Mouse (Mus musculus) brain, embryonic 14.5 days (tissue): ENCODE data around the gene Gtpbp2. TPM values are rescaled to one million over a fixed set of nuclear protein-coding genes. Genes with fewer than 3 reads are reported as not detected.

Experiments
- DNase-seq: peaks from one replicate; pipeline ENCODE4 v3.0.0-alpha.2; 2011; ENCODE audit warnings: low read depth
- CTCF ChIP-seq: fragments of 200-500 bp; IDR thresholded peaks from 2 replicates; pipeline ENCODE4 v1.5.1; 2012; ENCODE audit warnings: inconsistent platforms, mild to moderate bottlenecking, moderate library complexity, borderline replicate concordance; ENCODE audit not compliant: insufficient read depth, insufficient read length; ENCODE audit errors: extremely low read depth
- POLR2A ChIP-seq: fragments of 200-500 bp; IDR thresholded peaks from 2 replicates; pipeline ENCODE4 v1.6.1; 2012; ENCODE audit warnings: mild to moderate bottlenecking, inconsistent platforms, borderline replicate concordance; ENCODE audit not compliant: poor library complexity, insufficient read depth, insufficient read length, severe bottlenecking; ENCODE audit errors: extremely low read depth
- polyA plus RNA-seq: library from polyadenylated mRNA; depleted of rRNA; stranded (reverse); fragments of >200 nt; gene quantifications from 2 replicates; pipeline ENCODE4 v1.2.3, GENCODE M21; 2012; rRNA removed

The Gtpbp2 gene
- polyA plus RNA-seq, 1 experiment: 169 TPM

- peak; percentile 29 for DNase-seq
- no peak for TF ChIP-seq POLR2A
- TF ChIP-seq CTCF: peak; percentile 19; the same call in 1 of the 2 replicates
These were observed 6.2 kb downstream of the Gtpbp2 start for GRCm38 (mm10) chr17:46167014-46167413.

- no peak for TF ChIP-seq POLR2A
- TF ChIP-seq CTCF: no peak
- DNase-seq: no peak
These were observed 7.5 kb downstream of the Gtpbp2 start for GRCm38 (mm10) chr17:46168318-46168717.

GRCm38 (mm10) chr17:46168768-46169167 is 7.9 kb downstream of the Gtpbp2 start:
- TF ChIP-seq CTCF: no peak
- TF ChIP-seq POLR2A: no peak

GRCm38 (mm10) chr17:46170538-46170937 is 9.7 kb downstream of the Gtpbp2 start:
- peak; percentile 64 for DNase-seq
- TF ChIP-seq POLR2A (no peak), CTCF (peak; percentile 63; the same call in 1 of the 2 replicates)

More at GRCm38 (mm10) chr17:46168768-46169167, 7.9 kb downstream of the Gtpbp2 start:
- no peak for DNase-seq

GRCm38 (mm10) chr17:46182273-46182672 is 21.4 kb downstream of the Gtpbp2 start:
- TF ChIP-seq CTCF (peak; percentile 22; the same call in 1 of the 2 replicates), POLR2A (no peak)
- no peak for DNase-seq

GRCm38 (mm10) chr17:46188829-46189228 is 28.0 kb downstream of the Gtpbp2 start:
- DNase-seq: no peak
- TF ChIP-seq POLR2A (no peak), CTCF (no peak)

- TF ChIP-seq CTCF: no peak
- no peak for TF ChIP-seq POLR2A
- no peak for DNase-seq
These were observed 40.3 kb downstream of the Gtpbp2 start for GRCm38 (mm10) chr17:46201151-46201550.

- no peak for TF ChIP-seq CTCF
- peak; percentile 57 for TF ChIP-seq POLR2A
- peak; percentile 98 for DNase-seq
These were observed 41.7 kb downstream of the Gtpbp2 start, which contains the start of the genes Polh and Xpo5 for GRCm38 (mm10) chr17:46202421-46203071. TSS of gene Polh (minus strand) at chr17:46202645. TSS of gene Xpo5 (plus strand) at chr17:46202782.

- TF ChIP-seq POLR2A: no peak
- no peak for TF ChIP-seq CTCF
- DNase-seq: no peak
These were observed 42.2 kb downstream of the Gtpbp2 start for GRCm38 (mm10) chr17:46203078-46203477.

- TF ChIP-seq CTCF (no peak), POLR2A (no peak)
These were observed 45.8 kb downstream of the Gtpbp2 start for GRCm38 (mm10) chr17:46206676-46207075.

GRCm38 (mm10) chr17:46210550-46210949 is 49.7 kb downstream of the Gtpbp2 start:
- no peak for DNase-seq
- no peak for TF ChIP-seq CTCF
- TF ChIP-seq POLR2A: no peak

More at GRCm38 (mm10) chr17:46206676-46207075, 45.8 kb downstream of the Gtpbp2 start:
- DNase-seq: no peak

Other genes starting within 250 kb of the Gtpbp2 start
- 168 and 204 TPM in 2 replicates for gene Vegfa, start 128.7 kb upstream of the Gtpbp2 start, polyA plus RNA-seq
- 73.0 and 82.8 TPM in 2 replicates for gene Mrps18a, start 50.0 kb upstream of the Gtpbp2 start, polyA plus RNA-seq
- gene Rsph9, start 16.8 kb upstream of the Gtpbp2 start, polyA plus RNA-seq: 32.5 and 35.7 TPM in 2 replicates
- gene Mad2l1bp, start 7.5 kb upstream of the Gtpbp2 start, polyA plus RNA-seq: 20.4 and 28.4 TPM in 2 replicates
- gene Polh, start 41.6 kb downstream of the Gtpbp2 start, polyA plus RNA-seq: 10.8 and 11.0 TPM in 2 replicates
- 57.0 and 58.5 TPM in 2 replicates for gene Xpo5, start 41.8 kb downstream of the Gtpbp2 start, polyA plus RNA-seq
- gene Polr1c, start 87.0 kb downstream of the Gtpbp2 start, polyA plus RNA-seq: 98.2 and 137 TPM in 2 replicates
- gene Yipf3, start 87.0 kb downstream of the Gtpbp2 start, polyA plus RNA-seq: 84.0 and 96.8 TPM in 2 replicates
- gene Lrrc73, start 92.5 kb downstream of the Gtpbp2 start, polyA plus RNA-seq: 31.1 and 31.9 TPM in 2 replicates
- 58.8 and 77.3 TPM in 2 replicates for gene Tjap1, start 122.0 kb downstream of the Gtpbp2 start, polyA plus RNA-seq
- gene Dlk2, start 136.4 kb downstream of the Gtpbp2 start, polyA plus RNA-seq: 93.3 and 114 TPM in 2 replicates
- 17.5 and 20.9 TPM in 2 replicates for gene Abcc10, start 167.3 kb downstream of the Gtpbp2 start, polyA plus RNA-seq
- 28.3 and 39.7 TPM in 2 replicates for gene Zfp318, start 222.7 kb downstream of the Gtpbp2 start, polyA plus RNA-seq